Mouse (Mus musculus) urinary bladder, adult 18-20 months (tissue): ENCODE measurements around the gene Ap1s3.
"Not testable (repeated sequence)": the region's sequence is repeated elsewhere in the genome, so short reads cannot be mapped to it uniquely, and the experiment has no call there.

Experiments
- DNase-seq, 2 experiments: peaks; one replicate each; pipeline ENCODE4 v3.0.0; 2022; ENCODE audit warnings: low spot score in 2 of 2, mixed read lengths in 2 of 2

The Ap1s3 gene

DNA sequence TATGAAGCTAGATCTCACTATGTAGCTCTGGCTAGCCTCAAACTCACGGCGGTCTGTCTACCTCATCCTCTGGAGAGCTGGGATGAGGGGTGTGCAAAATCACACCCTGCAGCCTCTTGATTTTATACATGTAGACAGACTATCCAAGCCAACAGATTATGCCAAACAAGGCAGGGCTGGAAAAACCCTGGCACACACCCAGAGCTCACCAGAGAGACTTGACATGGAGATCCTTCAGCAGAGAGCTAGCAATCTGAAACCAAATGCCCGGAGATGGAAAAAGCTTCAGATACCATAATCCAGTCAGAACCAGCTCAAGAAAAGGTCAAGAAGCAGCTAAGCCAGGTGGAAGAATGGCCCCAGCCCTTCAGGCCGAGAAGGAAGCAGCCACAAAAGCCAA lies 6.9 kb downstream of the Ap1s3 start:
- no peak for DNase-seq

DNA sequence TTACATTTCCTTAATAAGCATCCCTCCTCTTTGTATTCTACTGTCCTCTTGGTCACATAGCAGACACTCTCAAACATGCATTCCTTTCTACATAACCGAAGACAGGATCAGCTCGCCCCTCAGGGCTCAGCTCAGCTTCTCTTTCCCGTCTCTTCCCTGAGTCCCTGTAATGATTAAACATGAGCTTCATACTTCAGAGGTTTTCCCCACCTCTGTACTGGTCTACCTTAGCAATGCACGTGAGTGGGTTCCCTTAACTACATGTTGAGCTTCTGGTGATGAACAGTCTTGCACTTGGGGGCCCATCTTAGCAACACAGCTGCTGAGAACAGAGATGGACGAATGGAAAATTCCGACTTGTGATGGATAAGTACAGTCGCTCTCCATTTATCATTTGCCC lies 12.2 kb downstream of the Ap1s3 start:
- no peak for DNase-seq

DNA sequence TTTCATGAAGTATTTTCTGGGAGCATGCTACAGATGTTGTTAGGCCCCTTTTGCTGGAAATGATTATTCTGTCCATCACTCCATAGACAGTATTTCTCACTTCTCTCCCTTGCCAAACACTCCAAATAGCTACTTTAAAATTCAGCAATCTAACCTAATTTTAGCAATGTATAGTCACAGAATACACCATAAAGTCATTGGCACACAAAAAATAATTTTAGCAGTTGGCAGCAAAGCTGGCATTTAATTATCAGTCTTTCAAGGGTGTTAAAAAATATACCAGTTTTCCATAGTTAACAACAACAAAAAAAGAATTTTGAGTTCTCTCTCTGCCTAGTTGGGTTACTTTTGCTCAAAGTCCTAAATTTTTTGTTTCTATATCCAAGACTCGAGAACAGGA lies 14.4 kb downstream of the Ap1s3 start:
- no peak for DNase-seq

DNA sequence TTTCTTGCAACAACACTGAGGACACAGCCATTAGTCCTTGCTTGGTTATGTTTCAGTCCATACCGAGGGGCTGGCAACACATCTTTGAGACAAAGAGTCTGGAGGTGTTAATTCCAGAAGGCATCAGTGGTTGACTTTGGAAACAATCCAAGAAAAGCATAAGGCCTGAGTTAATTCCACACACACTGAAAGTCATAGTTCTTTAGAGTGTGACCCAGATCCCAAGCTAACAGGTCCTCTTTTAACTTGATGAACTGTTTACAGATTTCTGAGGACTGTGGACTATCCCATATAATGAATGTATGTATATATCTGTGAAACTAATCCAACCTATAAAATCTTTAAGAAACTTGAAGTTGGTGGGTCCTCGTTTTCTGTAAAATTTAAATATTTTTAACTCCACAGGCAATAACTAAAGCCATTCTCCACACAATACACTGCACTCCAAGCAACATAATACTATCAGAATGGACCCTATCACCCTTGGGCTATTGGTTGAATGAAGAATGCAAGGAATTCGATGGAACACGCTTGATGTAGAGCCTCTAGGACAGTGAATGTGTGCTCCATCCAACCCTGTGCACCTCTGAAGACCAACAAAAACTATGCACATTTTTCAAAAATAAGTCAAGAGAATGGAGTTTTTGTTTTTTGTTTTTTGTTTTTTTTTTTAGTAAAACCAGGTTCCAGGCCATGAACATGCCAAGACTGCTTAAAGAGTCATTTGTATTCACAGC lies 15.8 kb downstream of the Ap1s3 start:
- DNase-seq: no peak

DNA sequence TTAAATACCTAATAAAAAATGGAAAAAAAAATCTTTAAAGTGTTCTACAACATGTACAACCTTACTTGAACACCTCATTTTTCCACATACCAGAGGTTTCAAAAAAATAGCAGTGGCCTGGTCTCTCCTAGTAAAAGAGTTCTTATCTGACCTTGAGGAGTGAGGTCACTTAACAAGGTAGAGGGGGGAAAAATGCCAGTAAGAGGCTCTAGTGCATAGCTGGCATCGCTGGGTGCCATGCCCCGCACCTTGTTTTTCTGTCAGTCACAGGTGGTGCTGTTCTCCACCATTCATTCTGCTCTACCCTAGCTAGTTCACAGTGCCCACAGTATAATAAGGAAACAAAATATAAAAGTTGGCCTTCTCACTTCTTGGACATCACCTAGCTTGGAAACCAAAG lies 16.8 kb downstream of the Ap1s3 start:
- no peak for DNase-seq

DNA sequence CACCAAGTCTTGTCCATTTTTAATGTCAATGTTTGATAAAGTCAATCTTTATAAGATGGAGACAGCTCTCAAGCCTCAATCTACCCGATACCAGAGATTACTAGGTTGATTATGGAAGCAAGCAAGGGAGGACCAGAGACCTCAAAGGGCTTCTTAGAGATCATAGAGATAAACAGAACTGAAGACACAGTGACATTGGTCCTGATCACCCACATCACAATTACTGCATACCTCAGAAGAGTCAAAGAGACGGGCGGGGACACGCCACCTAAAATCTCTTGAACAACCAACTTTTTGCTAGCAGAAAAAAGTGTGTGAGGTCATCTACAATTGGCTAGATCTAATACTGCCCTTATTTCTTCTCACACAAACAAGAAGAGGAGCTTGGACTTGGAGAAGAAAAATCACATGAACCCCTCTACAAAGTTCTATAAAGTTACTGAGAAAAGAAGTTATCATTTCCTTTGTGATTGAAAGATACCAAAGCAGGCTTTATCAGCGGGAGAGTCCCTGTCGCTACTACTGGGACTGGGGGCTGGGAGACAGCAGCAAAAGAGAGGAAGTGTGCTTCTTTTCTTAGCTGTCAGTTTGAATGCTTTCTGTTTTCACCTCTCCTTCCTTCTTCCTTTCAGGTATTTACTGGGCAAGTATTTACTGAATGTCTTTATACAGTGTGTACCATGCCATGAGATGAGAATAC lies 28.2 kb downstream of the Ap1s3 start:
- no peak for DNase-seq

DNA sequence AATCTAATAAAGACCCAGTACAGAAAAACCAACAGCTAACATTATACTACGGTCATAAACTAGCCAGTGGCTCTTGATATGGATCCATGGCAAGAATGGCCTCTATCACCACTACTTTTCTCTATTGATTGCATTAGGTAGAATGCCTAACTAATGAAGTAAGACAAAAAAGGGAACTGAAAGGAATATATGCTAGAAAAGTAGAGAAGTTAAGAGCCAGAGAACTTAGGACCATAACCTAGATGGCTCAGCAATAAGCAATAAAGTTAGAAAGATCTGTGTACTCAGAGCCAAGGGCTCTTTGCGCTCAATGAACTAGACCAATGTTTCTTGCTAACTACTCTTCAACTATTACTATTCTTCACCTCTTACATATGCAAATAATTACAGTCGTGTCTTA lies 29.1 kb downstream of the Ap1s3 start:
- no peak for DNase-seq

DNA sequence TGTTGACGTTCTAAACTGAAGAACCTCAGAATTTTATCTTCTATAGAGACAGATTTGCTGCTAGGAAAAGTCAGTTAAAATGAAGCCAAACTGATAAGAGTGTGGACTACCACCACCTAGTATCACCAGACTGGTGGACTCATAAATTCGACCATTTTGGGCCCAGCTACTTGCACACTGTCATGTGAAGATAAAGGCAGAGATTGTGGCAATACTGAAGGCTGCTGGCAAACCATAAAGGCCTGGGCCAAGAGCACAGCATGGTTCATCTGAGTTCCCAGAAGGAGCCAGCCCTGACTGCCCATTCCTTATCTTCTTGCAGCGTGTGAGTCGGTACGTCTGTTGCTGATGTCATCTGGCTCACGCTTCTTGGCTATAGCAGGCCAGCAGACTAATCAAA lies 30.4 kb downstream of the Ap1s3 start:
- DNase-seq: no peak

DNA sequence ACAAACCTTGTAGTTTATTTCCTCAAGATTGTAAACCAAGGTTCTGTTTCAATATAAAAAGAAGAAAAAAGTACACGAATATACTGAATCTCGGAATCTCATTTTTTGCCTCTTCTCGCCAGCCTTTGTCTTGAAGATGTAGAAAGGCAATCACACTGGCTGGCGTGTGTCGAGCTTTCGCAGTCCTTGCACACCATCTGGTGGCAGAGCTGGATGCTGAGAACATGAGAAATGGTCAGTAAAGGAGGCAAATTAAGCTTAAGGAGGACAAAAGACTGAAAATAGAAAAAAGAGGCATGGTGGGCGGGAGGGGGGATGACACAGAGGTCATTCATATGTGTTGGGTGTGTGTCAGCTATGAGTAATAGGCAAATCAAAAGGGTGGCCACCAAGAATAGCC lies 31.6 kb downstream of the Ap1s3 start:
- peak in 1 of 2 experiments; percentile 42 for DNase-seq

DNA sequence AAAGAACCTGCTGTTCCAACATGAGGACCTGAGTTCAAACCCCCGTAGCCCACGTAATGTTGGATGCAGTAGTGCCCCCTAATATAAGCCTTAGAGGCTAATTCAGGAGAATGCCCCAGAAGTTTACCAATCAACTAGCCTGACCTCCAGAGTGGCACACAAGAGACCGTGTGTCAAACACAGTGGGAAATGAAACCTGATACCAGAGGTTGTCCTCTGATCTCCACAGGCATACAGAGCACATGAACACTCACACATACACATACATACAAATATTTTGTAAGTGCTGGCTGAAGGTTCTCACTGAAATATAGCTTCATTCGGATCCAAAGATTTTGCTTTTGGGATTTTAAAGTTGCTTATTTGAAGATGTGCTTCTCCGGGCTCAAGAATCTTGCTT lies 32.1 kb downstream of the Ap1s3 start:
- no peak for DNase-seq

DNA sequence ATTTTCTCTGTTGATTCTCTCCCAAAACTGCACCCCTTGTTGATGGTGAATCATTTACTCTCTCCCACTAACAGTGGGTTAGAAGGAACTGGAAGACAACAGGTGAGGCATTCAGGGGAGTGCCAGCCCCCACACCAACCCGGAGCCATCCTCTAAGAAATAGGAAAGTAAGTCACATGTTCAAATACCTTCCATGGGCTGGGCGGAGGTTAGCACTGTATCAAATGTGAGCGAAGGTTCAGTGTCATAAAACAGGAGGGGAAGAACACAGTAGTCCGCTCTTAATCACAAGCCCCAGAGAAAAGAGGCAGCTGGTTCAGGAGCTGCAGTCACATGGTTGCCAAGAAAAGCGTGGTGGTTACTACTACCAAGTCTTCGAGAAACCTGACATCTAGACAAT lies 32.7 kb downstream of the Ap1s3 start:
- no peak for DNase-seq

DNA sequence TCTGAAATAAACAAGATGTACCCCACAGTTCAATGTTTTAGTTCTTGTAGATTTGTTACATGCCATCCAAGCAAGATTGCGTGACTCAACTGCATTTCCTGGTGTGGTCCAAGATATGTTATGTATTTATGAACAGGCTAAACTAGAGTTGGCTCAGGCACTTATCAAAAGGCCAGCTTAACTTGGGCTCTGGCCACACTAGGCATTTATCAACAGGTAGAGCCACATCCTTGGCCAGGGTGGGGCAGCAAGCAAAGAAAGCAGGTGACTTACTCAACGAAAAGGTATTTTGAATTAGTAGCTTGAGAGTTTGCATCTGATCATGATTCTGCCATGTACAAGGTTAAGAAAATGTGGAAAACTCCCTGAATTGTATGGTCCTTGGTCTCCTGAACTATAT lies 34.0 kb downstream of the Ap1s3 start:
- peak in 1 of 2 experiments; percentile 65 for DNase-seq

DNA sequence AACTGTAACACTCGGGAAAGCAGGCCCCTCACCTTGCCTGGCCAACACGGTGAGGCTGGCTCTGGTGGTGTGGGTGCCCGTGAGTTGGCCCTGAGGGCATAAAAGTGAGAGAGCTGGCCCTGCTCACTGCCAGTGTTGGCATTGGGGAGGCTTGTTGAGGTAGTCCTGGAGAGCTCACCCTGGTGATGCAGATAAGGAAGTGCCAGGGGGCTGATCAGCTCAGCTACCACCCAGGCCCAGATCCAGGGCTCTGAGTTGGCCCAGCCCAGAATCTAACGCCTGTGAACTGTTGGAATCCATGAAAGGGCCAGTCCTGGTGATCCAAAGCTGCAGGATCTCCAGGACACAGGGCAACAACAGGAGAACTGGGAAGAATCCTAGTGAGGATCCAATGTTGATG lies 40.3 kb downstream of the Ap1s3 start:
- no peak for DNase-seq

DNA sequence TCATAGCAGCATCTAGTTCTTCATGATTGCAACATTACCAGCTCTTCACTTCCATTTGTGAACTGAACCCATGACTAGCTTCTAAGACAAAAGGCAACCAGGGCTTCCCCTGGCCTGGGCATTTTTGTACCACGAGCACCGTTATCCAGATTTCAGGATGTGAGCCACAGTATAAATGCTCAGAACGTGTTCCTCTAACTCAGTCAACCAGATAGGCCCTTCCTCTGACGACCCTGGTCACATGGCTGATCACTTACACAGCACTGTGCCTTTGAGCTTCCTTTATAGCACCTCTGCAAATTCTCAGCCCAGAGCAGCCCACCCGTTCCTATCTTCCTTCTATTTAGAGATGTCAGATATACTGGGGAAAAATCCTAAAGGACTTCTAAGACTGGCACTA lies 42.0 kb downstream of the Ap1s3 start:
- DNase-seq: no peak

DNA sequence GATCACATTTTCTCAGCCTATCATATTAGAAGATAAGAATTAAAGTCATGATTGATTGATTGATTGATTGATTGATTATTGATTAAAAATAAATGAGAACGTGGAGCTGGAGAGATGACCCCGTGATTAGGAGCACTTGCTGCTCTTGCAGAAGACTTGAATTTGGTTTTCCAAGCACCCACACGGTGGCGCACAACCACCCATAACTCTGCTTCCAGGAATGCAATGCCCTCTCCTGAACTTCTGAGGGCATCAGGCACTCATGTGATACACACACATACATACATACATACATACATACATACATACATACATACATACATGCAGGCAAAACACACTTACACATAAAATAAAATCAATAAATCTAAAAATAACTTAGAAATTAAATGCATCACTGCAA lies 45.6 kb downstream of the Ap1s3 start:
- no peak for DNase-seq

DNA sequence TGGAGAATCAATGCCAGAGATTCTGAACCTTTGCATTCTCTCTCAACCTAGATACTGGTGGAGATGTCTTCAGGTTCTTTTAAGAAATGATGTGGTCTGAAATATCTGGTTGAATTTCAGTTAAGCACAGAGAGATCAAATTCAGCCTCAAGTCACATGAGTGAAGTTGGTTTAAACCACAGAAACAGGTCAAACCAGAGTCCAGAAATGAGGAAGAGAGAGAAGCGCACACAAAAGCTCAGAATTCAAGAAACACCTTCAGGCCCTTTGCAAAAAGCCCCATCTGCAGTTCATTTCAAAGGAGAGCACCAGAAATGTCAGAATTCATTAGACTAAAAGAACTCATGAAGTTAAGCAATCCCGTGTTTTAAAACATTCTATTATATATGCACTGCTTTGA lies 52.3 kb downstream of the Ap1s3 start:
- DNase-seq: no peak

DNA sequence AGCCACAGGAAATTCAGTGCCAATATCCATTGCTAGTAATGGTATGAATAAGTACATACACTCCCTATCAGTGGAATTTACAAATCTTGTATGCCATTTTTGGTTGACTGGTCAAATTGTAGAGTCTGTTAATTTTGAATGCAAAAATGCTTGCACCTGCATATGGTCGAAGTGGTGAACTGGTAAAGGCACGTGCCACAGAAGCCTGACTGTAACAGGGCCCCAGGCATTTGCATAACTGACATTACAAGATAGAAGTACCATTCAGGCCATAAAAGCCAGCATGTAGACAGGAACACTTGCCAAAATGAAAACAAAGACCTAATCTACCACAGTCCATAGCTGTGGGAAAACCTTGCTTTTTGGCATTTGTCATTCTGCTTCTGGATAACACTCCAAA lies 55.3 kb downstream of the Ap1s3 start:
- DNase-seq: no peak

DNA sequence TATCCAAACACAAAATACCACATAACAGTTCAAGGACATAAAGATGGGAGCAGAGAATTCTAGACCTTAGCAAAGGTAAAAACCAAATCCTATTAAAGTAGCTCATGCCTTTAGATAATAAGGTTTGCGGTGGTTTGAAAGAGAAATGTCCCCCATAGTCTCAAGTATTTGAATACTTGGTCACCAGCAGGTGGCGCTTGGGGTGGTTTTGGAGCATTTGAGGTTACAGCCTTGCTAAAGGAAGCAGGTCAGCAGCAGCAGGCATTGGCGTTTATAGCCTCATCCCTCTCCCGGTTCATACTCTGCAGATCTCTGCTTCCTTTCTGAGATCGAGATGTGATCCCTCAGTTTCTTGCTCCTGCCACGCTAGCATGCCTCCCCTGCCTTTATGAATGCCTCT lies 57.3 kb downstream of the Ap1s3 start:
- no peak for DNase-seq

DNA sequence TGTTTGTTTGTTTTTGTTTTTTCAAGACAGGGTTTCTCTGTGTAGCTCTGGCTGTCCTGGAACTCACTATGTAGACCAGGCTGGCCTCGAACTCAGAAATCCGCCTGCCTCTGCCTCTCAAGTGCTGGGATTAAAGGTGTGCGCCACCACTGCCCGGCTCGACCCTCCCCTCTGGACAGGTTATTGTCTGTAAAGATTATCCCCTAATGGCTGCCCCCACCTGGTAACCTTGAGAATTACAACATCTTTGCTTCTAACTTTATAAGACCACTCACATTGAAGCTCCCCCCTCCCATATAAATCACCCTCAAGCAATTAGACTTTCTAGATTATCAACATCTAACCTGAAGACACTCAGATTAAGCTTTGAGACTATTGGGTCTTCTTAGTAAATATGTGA lies 60.5 kb downstream of the Ap1s3 start:
- not testable (repeated sequence) for DNase-seq

DNA sequence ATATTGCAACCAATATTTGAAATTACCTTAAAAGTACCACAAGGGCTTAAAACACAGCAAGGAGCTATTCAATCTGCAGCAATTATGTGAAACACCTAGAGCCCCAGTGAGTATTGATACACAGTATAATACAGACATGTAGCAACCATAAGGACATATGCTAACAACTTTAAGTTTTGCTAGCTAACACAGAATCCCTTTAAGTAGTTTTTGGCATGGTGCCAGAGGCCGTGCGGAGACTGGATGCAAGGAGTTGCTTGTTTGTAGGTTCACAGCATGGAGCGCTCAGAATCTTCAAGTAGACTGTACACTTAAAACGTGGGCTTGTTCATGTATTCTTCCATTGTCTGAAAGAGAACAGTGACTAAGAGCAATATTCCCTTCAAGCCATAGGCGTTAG lies 62.9 kb downstream of the Ap1s3 start:
- not testable (repeated sequence) for DNase-seq

DNA sequence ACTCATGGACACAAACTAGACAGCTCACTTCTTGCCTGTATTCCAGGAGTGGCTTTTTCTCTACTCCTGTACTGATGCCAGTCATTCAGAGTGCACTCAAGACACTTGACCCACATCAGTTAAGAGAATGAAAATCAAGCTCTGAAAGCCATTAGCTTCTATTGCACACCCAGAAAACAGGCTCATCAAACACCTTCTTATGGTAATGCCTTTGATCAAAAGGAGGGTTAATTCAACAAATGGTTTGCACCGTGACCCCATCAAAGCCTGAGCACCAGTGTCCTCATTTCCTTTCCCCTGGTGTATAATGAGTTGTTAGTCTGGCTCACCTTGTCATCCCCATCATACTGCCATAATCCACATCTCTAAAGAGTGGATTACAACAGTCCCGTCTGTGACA lies 69.3 kb downstream of the Ap1s3 start:
- no peak for DNase-seq

DNA sequence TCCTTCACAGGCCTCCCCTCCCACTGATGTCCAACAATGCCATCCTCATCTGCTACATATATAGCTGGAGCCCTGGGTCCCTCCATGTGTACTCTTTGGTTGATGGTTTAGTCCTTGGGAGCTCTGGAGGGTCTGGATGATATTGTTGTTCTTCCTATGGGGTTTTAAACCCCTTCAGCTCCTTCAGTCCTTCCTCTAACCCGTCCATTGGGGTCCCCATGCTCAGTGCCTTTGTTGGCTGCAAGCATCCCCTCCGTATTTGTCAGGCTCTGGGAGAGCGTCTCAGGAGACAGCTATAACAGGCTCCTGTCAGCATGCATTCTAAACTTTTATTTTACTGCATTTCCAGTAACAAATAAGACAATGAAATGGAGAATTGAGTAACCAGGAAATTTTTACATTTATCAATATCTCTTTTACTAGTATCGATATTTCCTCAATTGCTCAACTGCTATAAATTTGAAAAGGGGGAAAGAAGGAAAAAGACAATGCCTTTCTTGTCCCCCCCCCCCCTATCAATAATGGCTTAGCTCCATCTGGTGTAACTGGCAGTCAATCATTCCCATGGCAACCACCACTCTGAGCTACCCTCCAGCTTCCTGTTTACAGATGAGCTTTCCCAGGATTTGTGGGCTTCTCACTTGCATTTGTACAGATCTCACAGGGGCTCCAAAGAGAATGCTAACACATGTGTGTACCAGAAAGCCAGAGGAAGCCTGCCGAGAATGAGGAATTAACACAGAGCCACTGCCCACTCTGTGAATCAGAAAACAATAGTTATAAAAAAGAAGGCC lies 73.2 kb downstream of the Ap1s3 start:
- no peak for DNase-seq

DNA sequence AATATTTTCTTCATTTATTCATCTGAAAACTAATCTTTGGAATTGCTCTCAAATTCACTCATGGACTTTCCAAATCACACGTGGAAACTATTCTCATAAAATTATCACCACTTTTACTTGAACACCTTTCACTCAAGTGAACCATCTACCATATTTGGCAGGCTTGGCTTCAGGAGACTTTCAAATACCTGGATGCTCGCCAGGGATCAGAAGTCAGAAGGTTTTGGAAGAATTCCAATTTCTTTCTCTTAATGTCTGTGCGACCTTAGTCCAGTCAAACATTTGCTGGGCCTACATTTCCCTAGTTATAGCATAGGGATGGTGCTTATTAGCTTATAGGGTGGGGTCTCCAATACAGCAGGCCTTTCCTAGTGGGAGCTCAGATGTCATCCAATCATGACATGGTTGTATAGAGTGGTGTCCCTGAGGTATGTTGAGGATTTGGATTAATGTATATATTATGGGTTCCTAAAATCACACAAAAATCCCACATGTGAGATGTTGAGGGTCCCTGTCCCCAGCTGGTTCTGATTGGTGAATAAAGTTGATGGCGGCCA lies 79.0 kb downstream of the Ap1s3 start:
- no peak for DNase-seq
